Mouse (Mus musculus): ENCODE results near the gene Agpat4. TPM values are rescaled to one million over a fixed set of nuclear protein-coding genes. Genes with fewer than 3 reads are reported as not detected.

Agpat4 gene
- total RNA-seq, 1 experiment: 45.7 TPM

DNA sequence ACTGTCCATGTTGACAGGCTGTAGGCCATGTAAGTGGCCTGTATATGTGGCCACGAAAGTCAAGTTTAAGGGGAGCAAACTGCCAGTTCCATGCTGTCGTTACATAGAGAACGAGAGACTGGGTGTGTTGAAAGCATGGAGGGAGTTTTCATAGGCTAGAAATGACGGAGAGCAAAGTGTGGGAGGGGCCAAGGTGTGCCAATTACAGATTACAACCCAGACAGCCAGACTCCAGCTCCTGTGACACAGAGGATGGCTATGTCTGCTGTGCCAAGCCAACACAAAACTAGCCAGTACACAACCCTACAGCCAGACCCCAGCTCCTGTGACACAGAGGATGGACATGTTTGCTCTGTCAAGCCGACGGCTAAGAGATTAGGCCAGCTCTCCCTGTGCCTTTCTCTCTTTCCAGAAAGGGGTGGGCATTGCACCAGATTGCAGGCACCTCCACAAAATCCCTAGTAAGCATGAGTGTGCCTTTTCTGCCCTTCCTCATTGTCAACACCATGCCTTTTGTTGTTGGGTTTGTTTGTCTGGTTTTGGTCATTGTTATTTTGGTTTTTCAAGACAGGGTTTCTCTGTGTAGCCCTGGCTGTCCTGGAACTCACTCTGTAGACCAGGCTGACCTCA is 30.8 kb downstream of the Agpat4 start:
- TF ChIP-seq CHD2 (IDR thresholded peaks at IDR 0.05; ENCODE audit: low read depth, low read length) (no peak), MAFK (IDR thresholded peaks at IDR 0.05; ENCODE audit: insufficient read depth, low read depth, low read length) (no peak), ZC3H11A (IDR thresholded peaks at IDR 0.05; ENCODE audit: borderline replicate concordance, low read depth, low read length) (no peak), ZNF384 (IDR thresholded peaks at IDR 0.05; ENCODE audit: low read depth, low read length) (no peak)
- in situ Hi-C loops (cut with MboI; ENCODE audit: low sequenced_read_pairs in 2 of 2, unreplicated experiment in 2 of 2): no loop called here
- H3K36me3 ChIP-seq (ENCODE audit: control insufficient read depth, insufficient read depth, low read length, poor library complexity, severe bottlenecking): peaks cover 13% of the 10 kb centered on the region; the same call in 1 of the 2 replicates

DNA sequence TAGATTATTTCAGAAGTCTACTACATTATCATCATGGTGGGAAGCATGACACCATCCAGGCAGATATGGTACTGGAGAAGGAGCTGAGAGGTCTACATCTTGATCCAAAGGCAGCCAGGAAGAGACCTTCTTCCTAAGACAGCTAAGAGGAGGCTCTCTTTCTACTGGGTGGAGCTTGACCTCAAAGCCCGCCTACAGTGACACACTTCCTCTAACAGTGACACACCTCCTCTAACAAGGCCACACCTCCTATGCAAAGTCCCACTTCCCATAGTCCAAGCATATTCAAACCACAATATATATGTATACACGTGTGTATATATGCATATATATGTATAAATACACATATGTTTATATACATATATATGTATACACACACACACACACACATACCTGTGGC is 32.5 kb downstream of the Agpat4 start:
- in situ Hi-C loops (cut with MboI; ENCODE audit: low sequenced_read_pairs in 2 of 2, unreplicated experiment in 2 of 2): no loop called here
- Histone ChIP-seq H3K4me1 (ENCODE audit: control insufficient read depth in 2 of 2, insufficient read depth in 2 of 2, low read length in 2 of 2, poor library complexity in 1 of 2) (peaks cover 0 to 7% of the 10 kb centered on the region in 2 experiments; a peak in 1 of 4 replicates), H3K9ac (ENCODE audit: insufficient read depth, low read depth, low read length, poor library complexity, severe bottlenecking) (no peak overlapping the region), H3K9me3 (ENCODE audit: control insufficient read depth, insufficient read depth, low read depth, low read length) (no peaks in the 10 kb centered on the region), H3K36me3 (ENCODE audit: control insufficient read depth, insufficient read depth, low read length, poor library complexity, severe bottlenecking) (peaks cover 13% of the 10 kb centered on the region; the same call in 1 of the 2 replicates), H3K4me3 (ENCODE audit: insufficient read depth in 1 of 2, low read depth in 1 of 2, low read length in 2 of 2, poor library complexity in 1 of 2, severe bottlenecking in 1 of 2) (no peak overlapping the region), H3K27ac (ENCODE audit: insufficient read depth, low read depth, low read length, poor library complexity, severe bottlenecking) (no peak overlapping the region)
- DNase-seq (ENCODE audit: low read depth, low spot score): no peak
- no peak for TF ChIP-seq CHD2 (IDR thresholded peaks at IDR 0.05; ENCODE audit: low read depth, low read length)

More for the DNA sequence above, 30.8 kb downstream of the Agpat4 start:
- no peaks in the 10 kb centered on the region for H3K9me3 ChIP-seq (ENCODE audit: control insufficient read depth, insufficient read depth, low read depth, low read length)
- H3K9ac ChIP-seq (ENCODE audit: insufficient read depth, low read depth, low read length, poor library complexity, severe bottlenecking): no peak overlapping the region
- no peak overlapping the region for H3K27ac ChIP-seq (ENCODE audit: insufficient read depth, low read depth, low read length, poor library complexity, severe bottlenecking)
- DNase-seq (ENCODE audit: low read depth, low spot score): no peak
- H3K4me1 ChIP-seq (ENCODE audit: control insufficient read depth in 2 of 2, insufficient read depth in 2 of 2, low read length in 2 of 2, poor library complexity in 1 of 2): peaks cover 0 to 5% of the 10 kb centered on the region in 2 experiments; a peak in 1 of 4 replicates
- H3K4me3 ChIP-seq (ENCODE audit: insufficient read depth in 1 of 2, low read depth in 1 of 2, low read length in 2 of 2, poor library complexity in 1 of 2, severe bottlenecking in 1 of 2): no peak overlapping the region

DNA sequence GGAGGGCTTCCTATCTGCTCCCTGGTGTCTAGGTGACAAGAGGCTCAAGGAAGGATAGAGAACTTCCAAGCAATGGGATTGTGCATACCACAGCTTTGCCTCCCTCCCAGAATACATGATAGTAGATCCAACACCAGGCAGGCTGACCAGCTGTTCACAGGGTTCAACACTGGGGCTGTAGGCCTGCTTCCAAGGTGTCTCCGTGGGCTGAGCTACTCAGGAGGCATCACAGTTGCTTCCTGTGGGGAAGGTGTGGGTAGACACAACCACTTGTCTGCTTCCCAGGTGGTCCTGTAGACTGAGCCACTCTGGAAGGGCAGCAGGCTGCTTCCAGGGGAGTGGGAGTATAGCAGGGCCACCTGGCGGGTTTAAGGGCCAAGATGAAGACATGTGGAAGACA is 35.8 kb downstream of the Agpat4 start:
- in situ Hi-C loops (cut with MboI; ENCODE audit: low sequenced_read_pairs in 2 of 2, unreplicated experiment in 2 of 2): no loop called here
- H3K4me3 ChIP-seq (ENCODE audit: insufficient read depth in 1 of 2, low read depth in 1 of 2, low read length in 2 of 2, poor library complexity in 1 of 2, severe bottlenecking in 1 of 2): no peak overlapping the region
- DNase-seq (ENCODE audit: low read depth, low spot score): no peak
- TF ChIP-seq ZC3H11A (IDR thresholded peaks at IDR 0.05; ENCODE audit: borderline replicate concordance, low read depth, low read length) (no peak), CHD2 (IDR thresholded peaks at IDR 0.05; ENCODE audit: low read depth, low read length) (no peak), ZNF384 (IDR thresholded peaks at IDR 0.05; ENCODE audit: low read depth, low read length) (no peak)
- H3K9me3 ChIP-seq (ENCODE audit: control insufficient read depth, insufficient read depth, low read depth, low read length): no peaks in the 10 kb centered on the region
- H3K27ac ChIP-seq (ENCODE audit: insufficient read depth, low read depth, low read length, poor library complexity, severe bottlenecking): no peak overlapping the region
- peaks cover 3 to 18% of the 10 kb centered on the region in 2 experiments; a peak in 2 of 4 replicates for H3K4me1 ChIP-seq (ENCODE audit: control insufficient read depth in 2 of 2, insufficient read depth in 2 of 2, low read length in 2 of 2, poor library complexity in 1 of 2)
- no peak overlapping the region for H3K9ac ChIP-seq (ENCODE audit: insufficient read depth, low read depth, low read length, poor library complexity, severe bottlenecking)
- peaks cover 16% of the 10 kb centered on the region; the same call in 1 of the 2 replicates for H3K36me3 ChIP-seq (ENCODE audit: control insufficient read depth, insufficient read depth, low read length, poor library complexity, severe bottlenecking)

DNA sequence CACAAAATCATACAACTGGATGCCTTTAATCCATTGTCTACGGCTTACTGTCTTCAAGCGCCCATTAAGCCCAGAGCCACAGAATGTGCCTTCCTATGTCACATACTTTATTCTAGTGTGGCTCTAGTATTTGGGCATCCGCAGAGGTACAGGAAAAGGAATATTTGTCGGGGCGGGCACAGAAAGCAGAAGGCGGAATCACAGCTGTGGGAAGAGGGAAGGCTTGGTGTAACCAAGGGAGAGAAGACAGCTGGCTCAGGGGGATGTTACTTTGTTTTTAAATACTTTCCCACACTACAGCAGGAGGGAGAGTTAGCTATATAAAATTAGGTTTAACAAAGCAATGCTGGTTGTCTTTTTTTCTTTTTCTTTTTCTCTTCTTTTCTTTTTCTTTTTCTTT is 36.7 kb downstream of the Agpat4 start:
- peaks cover 13% of the 10 kb centered on the region; the same call in 1 of the 2 replicates for H3K36me3 ChIP-seq (ENCODE audit: control insufficient read depth, insufficient read depth, low read length, poor library complexity, severe bottlenecking)
- H3K9me3 ChIP-seq (ENCODE audit: control insufficient read depth, insufficient read depth, low read depth, low read length): no peaks in the 10 kb centered on the region
- no peak overlapping the region for H3K9ac ChIP-seq (ENCODE audit: insufficient read depth, low read depth, low read length, poor library complexity, severe bottlenecking)
- no peak overlapping the region for H3K4me3 ChIP-seq (ENCODE audit: insufficient read depth in 1 of 2, low read depth in 1 of 2, low read length in 2 of 2, poor library complexity in 1 of 2, severe bottlenecking in 1 of 2)
- H3K27ac ChIP-seq (ENCODE audit: insufficient read depth, low read depth, low read length, poor library complexity, severe bottlenecking): no peak overlapping the region
- DNase-seq (ENCODE audit: low read depth, low spot score): no peak
- peaks cover 3 to 25% of the 10 kb centered on the region in 2 experiments; a peak in 2 of 4 replicates for H3K4me1 ChIP-seq (ENCODE audit: control insufficient read depth in 2 of 2, insufficient read depth in 2 of 2, low read length in 2 of 2, poor library complexity in 1 of 2)
- no peak for TF ChIP-seq MAFK (IDR thresholded peaks at IDR 0.05; ENCODE audit: insufficient read depth, low read depth, low read length)
- no peak for TF ChIP-seq ZC3H11A (IDR thresholded peaks at IDR 0.05; ENCODE audit: borderline replicate concordance, low read depth, low read length)
- TF ChIP-seq HCFC1 (IDR thresholded peaks at IDR 0.05; ENCODE audit: borderline replicate concordance, insufficient read depth, low read length): no peak
- TF ChIP-seq ZNF384 (IDR thresholded peaks at IDR 0.05; ENCODE audit: low read depth, low read length): no peak
- no peak for TF ChIP-seq CHD2 (IDR thresholded peaks at IDR 0.05; ENCODE audit: low read depth, low read length)
- in situ Hi-C loops (cut with MboI; ENCODE audit: low sequenced_read_pairs in 2 of 2, unreplicated experiment in 2 of 2): no loop called here

DNA sequence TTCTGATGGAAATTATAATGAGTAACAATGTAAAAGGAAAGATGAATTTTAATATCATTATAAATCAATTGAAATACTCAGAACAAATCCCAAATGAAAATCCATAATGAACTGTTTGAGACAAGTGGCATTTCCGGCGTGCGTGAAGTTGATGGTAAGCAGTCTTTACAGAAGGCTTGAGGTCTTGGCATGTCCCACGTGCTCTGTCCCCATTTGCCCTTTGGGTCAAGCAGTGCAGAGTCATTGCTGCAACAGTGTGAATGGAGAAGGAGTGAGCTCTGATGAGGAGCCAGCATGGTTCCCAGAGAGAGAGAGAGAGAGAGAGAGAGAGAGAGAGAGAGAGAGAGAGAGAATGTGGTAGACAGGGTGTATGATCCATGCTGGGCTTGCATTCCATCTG is 37.4 kb downstream of the Agpat4 start:
- in situ Hi-C loops (cut with MboI; ENCODE audit: low sequenced_read_pairs in 2 of 2, unreplicated experiment in 2 of 2): no loop called here

More for the DNA sequence above, 37.4 kb downstream of the Agpat4 start:
- peak overlapping the region; percentile 59; the same call in 1 of the 2 replicates for H3K27ac ChIP-seq (ENCODE audit: insufficient read depth, low read depth, low read length, poor library complexity, severe bottlenecking)
- no peak for DNase-seq (ENCODE audit: low read depth, low spot score)
- H3K4me1 ChIP-seq (ENCODE audit: control insufficient read depth in 2 of 2, insufficient read depth in 2 of 2, low read length in 2 of 2, poor library complexity in 1 of 2): peaks cover 6 to 25% of the 10 kb centered on the region in 2 experiments; a peak in 2 of 4 replicates
- H3K9ac ChIP-seq (ENCODE audit: insufficient read depth, low read depth, low read length, poor library complexity, severe bottlenecking): no peak overlapping the region
- no peak overlapping the region for H3K4me3 ChIP-seq (ENCODE audit: insufficient read depth in 1 of 2, low read depth in 1 of 2, low read length in 2 of 2, poor library complexity in 1 of 2, severe bottlenecking in 1 of 2)
- TF ChIP-seq ZNF384 (IDR thresholded peaks at IDR 0.05; ENCODE audit: low read depth, low read length) (no peak), MAFK (IDR thresholded peaks at IDR 0.05; ENCODE audit: insufficient read depth, low read depth, low read length) (no peak), HCFC1 (IDR thresholded peaks at IDR 0.05; ENCODE audit: borderline replicate concordance, insufficient read depth, low read length) (no peak), CHD2 (IDR thresholded peaks at IDR 0.05; ENCODE audit: low read depth, low read length) (no peak), ZC3H11A (IDR thresholded peaks at IDR 0.05; ENCODE audit: borderline replicate concordance, low read depth, low read length) (no peak)
- H3K9me3 ChIP-seq (ENCODE audit: control insufficient read depth, insufficient read depth, low read depth, low read length): no peaks in the 10 kb centered on the region
- H3K36me3 ChIP-seq (ENCODE audit: control insufficient read depth, insufficient read depth, low read length, poor library complexity, severe bottlenecking): peaks cover 13% of the 10 kb centered on the region; the same call in 1 of the 2 replicates

Measured in ES-E14 (cell line).